Mouse (Mus musculus): ENCODE data around the gene Ccnc. TPM values are rescaled to one million over a fixed set of nuclear protein-coding genes. Genes with fewer than 3 reads are reported as not detected.

Gene Ccnc
- polyA plus RNA-seq, 1 experiment from 2014 or later = 13.9 TPM

GRCm38 (mm10) chr4:21771064-21771463, 43.6 kb downstream of the Ccnc start:
- Histone ChIP-seq H3K27ac (ENCODE audit: low read depth) (no peak overlapping the region), H3K4me2 (ENCODE audit: low read depth, low read length) (no peak overlapping the region), H3K4me1 (ENCODE audit: insufficient read depth) (peaks cover 8% of the 10 kb centered on the region), H3K27me3 (ENCODE audit: insufficient read depth, low read length) (no peaks in the 10 kb centered on the region), H3K4me3 (ENCODE audit: low read depth, low read length) (no peak overlapping the region), H3K36me3 (replicated peaks; ENCODE audit: insufficient read depth, low read length) (no peaks in the 10 kb centered on the region), H3K9ac (replicated peaks) (no peak overlapping the region), H3K9me3 (ENCODE audit: low read length) (no peaks in the 10 kb centered on the region)
- DNase-seq (no peak), ATAC-seq (no peak)
- TF ChIP-seq EP300 (IDR thresholded peaks at IDR 0.05; ENCODE audit: low read depth) = no peak
- TF ChIP-seq CTCF (IDR thresholded peaks at IDR 0.05; ENCODE audit: low read depth) = no peak
- WGBS (ENCODE audit: insufficient replicate concordance) = 82% methylated on average over 1 of the region's 1 CpGs

DNA sequence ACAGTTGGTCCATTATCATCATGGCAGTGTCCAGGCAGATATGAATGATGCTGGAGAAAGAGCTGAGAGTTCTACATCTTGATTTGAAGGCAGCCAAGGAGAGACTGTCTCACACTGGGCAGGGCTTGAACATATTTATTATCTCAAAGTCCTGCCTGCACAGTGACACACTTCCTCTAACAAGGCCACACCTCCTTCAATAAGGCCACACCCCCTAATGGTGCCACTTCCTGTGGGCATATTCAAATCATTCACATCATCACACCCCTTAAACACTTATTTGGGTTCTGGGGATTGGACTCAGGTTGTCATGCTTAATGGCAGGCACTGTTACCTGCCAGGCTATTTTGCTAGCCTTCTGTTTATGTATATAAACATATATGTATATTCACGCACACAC, 44.8 kb downstream of the Ccnc start:
- DNase-seq = no peak
- no peak for ATAC-seq
- 91% methylated on average over 1 of the region's 1 CpGs for WGBS (ENCODE audit: insufficient replicate concordance)

DNA sequence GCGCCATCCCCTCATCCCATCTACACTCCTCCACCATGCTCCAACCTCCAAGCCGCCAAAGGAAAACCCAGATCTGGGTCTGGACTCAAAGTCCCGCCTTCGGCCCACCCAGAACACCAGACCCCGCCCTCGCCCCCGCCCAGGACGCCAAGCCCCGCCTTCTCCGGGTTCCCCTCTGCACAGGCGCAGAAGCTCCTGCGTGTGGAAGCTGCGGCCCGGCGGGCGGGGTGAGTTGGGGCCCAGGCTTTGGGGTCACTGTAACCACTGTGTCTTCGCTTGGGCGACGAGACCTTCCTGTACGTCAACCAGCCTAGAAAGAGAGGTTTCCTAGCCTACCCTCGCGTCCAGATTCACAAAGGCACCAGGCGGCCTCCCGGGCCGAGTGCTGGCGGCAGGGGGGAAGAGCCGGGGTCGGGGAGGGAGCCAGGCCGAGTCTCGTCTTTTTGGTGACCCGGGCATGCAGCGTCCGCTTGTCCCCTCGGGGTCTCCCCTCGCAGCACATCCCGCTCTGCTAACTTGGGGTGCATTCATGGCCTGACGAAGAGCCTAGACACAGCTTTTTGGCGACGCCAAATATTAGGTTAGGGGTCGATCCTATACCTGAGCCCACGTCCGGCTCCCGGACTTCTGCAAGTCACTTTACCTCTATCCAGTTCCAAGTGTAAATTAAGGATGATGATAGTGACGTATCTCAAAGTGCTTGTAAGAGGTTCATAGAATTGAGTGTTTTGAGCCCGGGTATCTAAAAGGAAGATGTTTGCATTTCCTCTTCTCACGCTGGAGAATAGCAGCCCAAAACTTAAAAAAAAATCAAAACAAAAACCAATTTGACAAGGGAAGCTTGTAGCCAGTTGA, 48.8 kb downstream of the Ccnc start:
- Histone ChIP-seq H3K9ac (replicated peaks) (peak overlapping the region; percentile 80), H3K9me3 (ENCODE audit: low read length) (no peaks in the 10 kb centered on the region), H3K4me2 (ENCODE audit: low read depth, low read length) (peak overlapping the region; percentile 86), H3K36me3 (replicated peaks; ENCODE audit: insufficient read depth, low read length) (peaks cover 8% of the 10 kb centered on the region), H3K27ac (ENCODE audit: low read depth) (peak overlapping the region; percentile 58), H3K4me3 (ENCODE audit: low read depth, low read length) (peak overlapping the region; percentile 73), H3K4me1 (ENCODE audit: insufficient read depth) (peaks cover 12% of the 10 kb centered on the region), H3K27me3 (ENCODE audit: insufficient read depth, low read length) (no peaks in the 10 kb centered on the region)
- DNase-seq = peak; percentile 98
- WGBS (ENCODE audit: insufficient replicate concordance) = under 1% methylated on average over 46 of the region's 46 CpGs
- ATAC-seq = peak; percentile 97
- TF ChIP-seq EP300 (IDR thresholded peaks at IDR 0.05; ENCODE audit: low read depth) (no peak), CTCF (IDR thresholded peaks at IDR 0.05; ENCODE audit: low read depth) (no peak)

More for the DNA sequence above, 44.8 kb downstream of the Ccnc start:
- no peak for TF ChIP-seq EP300 (IDR thresholded peaks at IDR 0.05; ENCODE audit: low read depth)
- no peak for TF ChIP-seq CTCF (IDR thresholded peaks at IDR 0.05; ENCODE audit: low read depth)
- H3K4me2 ChIP-seq (ENCODE audit: low read depth, low read length) = no peak overlapping the region
- H3K4me1 ChIP-seq (ENCODE audit: insufficient read depth) = peaks cover 8% of the 10 kb centered on the region
- no peak overlapping the region for H3K9ac ChIP-seq (replicated peaks)
- no peak overlapping the region for H3K27ac ChIP-seq (ENCODE audit: low read depth)
- H3K9me3 ChIP-seq (ENCODE audit: low read length) = no peaks in the 10 kb centered on the region
- no peak overlapping the region for H3K4me3 ChIP-seq (ENCODE audit: low read depth, low read length)
- H3K36me3 ChIP-seq (replicated peaks; ENCODE audit: insufficient read depth, low read length) = no peaks in the 10 kb centered on the region
- no peaks in the 10 kb centered on the region for H3K27me3 ChIP-seq (ENCODE audit: insufficient read depth, low read length)

DNA sequence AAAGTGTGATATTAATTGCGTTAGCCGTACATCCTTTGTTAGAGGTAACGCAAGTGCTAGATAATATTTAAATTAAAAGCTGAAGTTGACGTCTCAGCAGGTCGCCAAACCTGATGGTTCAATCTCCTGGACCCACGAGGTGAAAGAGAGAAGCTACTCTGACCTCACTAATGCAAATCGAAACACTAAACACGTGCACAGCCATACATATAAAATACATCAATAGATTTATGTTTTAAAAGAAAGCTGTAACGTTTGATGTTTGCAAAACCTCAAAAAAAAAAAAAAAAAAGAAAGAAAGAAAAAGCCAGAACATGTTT, 49.4 kb downstream of the Ccnc start:
- 4% methylated on average over 9 of the region's 9 CpGs for WGBS (ENCODE audit: insufficient replicate concordance)
- H3K27me3 ChIP-seq (ENCODE audit: insufficient read depth, low read length) = no peaks in the 10 kb centered on the region
- peak overlapping the region; percentile 86 for H3K4me2 ChIP-seq (ENCODE audit: low read depth, low read length)
- peaks cover 14% of the 10 kb centered on the region for H3K36me3 ChIP-seq (replicated peaks; ENCODE audit: insufficient read depth, low read length)
- TF ChIP-seq EP300 (IDR thresholded peaks at IDR 0.05; ENCODE audit: low read depth) = no peak
- TF ChIP-seq CTCF (IDR thresholded peaks at IDR 0.05; ENCODE audit: low read depth) = no peak
- no peak for DNase-seq
- H3K27ac ChIP-seq (ENCODE audit: low read depth) = peak overlapping the region; percentile 58
- H3K9me3 ChIP-seq (ENCODE audit: low read length) = no peaks in the 10 kb centered on the region
- H3K4me3 ChIP-seq (ENCODE audit: low read depth, low read length) = peak overlapping the region; percentile 73
- peaks cover 16% of the 10 kb centered on the region for H3K4me1 ChIP-seq (ENCODE audit: insufficient read depth)
- H3K9ac ChIP-seq (replicated peaks) = peak overlapping the region; percentile 80
- ATAC-seq = no peak

- Histone ChIP-seq H3K36me3 (replicated peaks; ENCODE audit: insufficient read depth, low read length) (peaks cover 52% of the 10 kb centered on the region), H3K4me1 (ENCODE audit: insufficient read depth) (peaks cover 15% of the 10 kb centered on the region), H3K4me2 (ENCODE audit: low read depth, low read length) (peak overlapping the region; percentile 56), H3K9ac (replicated peaks) (no peak overlapping the region), H3K9me3 (ENCODE audit: low read length) (no peaks in the 10 kb centered on the region), H3K27ac (ENCODE audit: low read depth) (peak overlapping the region; percentile 71), H3K27me3 (ENCODE audit: insufficient read depth, low read length) (no peaks in the 10 kb centered on the region), H3K4me3 (ENCODE audit: low read depth, low read length) (no peak overlapping the region)
- ATAC-seq = peak; percentile 70
- no peak for DNase-seq
- TF ChIP-seq EP300 (IDR thresholded peaks at IDR 0.05; ENCODE audit: low read depth) (peak; percentile 96), CTCF (IDR thresholded peaks at IDR 0.05; ENCODE audit: low read depth) (no peak)
- 70% methylated on average over 12 of the region's 12 CpGs for WGBS (ENCODE audit: insufficient replicate concordance)
Measured at GRCm38 (mm10) chr4:21780816-21781726, 53.6 kb downstream of the Ccnc start.

DNA sequence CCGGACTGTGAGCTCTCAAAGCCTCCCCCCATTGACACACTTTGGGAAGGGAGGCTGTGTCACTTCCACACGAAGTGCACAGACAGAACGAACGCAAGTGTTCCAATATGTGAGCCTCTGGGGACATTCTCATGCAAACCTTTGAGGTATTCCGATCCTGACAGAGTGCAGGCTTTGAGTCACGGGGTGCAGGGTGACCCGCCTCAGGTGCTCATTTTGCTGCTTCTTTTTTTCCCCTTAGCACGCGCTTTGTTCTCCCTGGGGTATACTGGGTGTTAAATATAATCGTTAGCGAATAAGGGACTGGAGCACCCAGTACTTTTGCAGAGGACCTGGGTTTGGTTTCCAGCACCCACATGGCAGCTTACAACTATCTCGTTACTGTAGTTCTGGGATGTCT, 58.8 kb downstream of the Ccnc start:
- WGBS (ENCODE audit: insufficient replicate concordance) = 93% methylated on average over 12 of the region's 12 CpGs
- Histone ChIP-seq H3K9ac (replicated peaks) (no peak overlapping the region), H3K27me3 (ENCODE audit: insufficient read depth, low read length) (no peaks in the 10 kb centered on the region), H3K4me3 (ENCODE audit: low read depth, low read length) (no peak overlapping the region), H3K4me2 (ENCODE audit: low read depth, low read length) (no peak overlapping the region), H3K27ac (ENCODE audit: low read depth) (no peak overlapping the region), H3K4me1 (ENCODE audit: insufficient read depth) (peaks cover 10% of the 10 kb centered on the region; the same call in 1 of the 2 replicates), H3K9me3 (ENCODE audit: low read length) (no peaks in the 10 kb centered on the region), H3K36me3 (replicated peaks; ENCODE audit: insufficient read depth, low read length) (peaks cover 54% of the 10 kb centered on the region)
- TF ChIP-seq EP300 (IDR thresholded peaks at IDR 0.05; ENCODE audit: low read depth) = no peak
- TF ChIP-seq CTCF (IDR thresholded peaks at IDR 0.05; ENCODE audit: low read depth) = no peak
- no peak for DNase-seq
- ATAC-seq = no peak

Measured in liver, postnatal 0 days (tissue).